Mouse (Mus musculus) cerebral cortex, adult 2 months (tissue): Measurements from ENCODE around the gene Tmem132e.

Source experiments
- WGBS: fragments of 180-500 bp; shearing (Covaris S2); methylation state at CpG from one replicate; pipeline ENCODE4 v1.1.7; 2018; 5-methylcytosine and 5-hydroxymethylcytosine counted together

Gene Tmem132e

DNA sequence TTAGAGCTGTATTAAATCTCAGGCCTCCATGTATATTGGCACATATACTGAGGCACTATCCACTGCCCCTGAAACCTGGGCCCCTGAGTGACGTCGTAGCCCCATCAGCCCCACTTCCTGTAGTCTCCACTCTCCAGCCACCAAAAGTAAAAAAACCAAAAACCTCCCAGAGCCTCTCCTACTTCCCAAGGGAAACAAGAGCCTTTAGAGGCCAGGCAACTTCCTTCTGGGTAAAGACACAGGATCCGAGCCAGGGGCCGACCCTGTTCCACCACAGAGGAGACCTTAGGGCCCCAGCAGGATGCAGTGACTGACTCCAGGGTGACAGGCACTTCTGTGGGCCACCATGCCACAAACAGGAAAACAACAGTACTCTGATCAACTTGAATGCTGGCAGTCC lies 40.1 kb downstream of the Tmem132e start:
- WGBS, result 74% methylated on average over 4 of the region's 4 CpGs

DNA sequence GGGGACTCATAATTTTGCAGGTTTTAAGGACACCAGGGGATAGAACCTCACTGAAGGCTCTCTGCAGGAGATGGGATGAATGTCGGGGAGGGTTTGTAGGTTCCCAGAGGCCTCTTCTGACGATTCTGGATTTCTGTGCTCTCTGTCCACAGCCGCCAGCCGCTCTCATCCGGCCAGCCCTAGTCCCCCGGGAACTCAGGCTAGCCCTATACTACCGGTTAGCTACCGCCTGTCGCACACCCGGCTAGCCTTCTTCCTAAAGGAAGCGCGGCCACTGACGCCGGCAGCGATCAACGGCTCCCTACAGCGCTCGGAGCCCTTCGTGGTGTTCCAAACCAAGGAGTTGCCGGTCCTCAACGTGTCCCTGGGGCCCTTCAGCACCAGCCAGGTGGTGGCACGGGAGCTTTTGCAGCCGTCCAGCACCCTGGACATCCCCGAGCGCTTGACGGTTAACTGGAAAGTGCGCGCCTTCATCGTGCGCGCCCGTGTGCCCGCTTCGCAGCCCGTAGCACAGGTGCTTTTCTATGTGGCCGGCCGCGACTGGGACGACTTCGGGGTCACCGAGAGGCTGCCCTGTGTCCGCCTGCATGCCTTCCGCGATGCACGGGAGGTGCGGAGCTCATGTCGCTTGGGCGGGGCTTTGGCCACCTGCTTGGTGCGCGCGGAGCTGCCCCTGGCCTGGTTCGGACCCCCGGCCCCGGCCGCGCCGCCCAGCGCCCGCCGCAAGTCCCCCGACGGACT lies 45.6 kb downstream of the Tmem132e start:
- WGBS, result 4% methylated on average over 62 of the region's 62 CpGs

DNA sequence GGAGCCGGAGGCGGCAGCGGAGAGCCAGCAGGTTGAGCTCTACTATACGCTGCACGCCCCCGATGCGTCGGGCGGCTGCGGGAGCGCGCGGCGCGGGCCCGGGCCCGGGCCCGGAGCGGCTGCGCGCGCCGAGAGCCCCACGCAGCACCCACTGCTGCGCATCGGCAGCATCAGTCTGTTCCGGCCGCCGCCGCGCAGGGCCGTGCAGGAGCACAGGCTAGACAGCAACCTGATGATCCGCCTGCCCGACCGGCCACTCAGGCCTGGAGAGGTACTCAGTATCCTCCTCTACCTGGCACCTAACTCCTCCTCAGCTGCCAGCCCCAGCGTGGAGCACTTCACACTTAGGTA lies 46.1 kb downstream of the Tmem132e start:
- 3% methylated on average over 36 of the region's 36 CpGs for WGBS

DNA sequence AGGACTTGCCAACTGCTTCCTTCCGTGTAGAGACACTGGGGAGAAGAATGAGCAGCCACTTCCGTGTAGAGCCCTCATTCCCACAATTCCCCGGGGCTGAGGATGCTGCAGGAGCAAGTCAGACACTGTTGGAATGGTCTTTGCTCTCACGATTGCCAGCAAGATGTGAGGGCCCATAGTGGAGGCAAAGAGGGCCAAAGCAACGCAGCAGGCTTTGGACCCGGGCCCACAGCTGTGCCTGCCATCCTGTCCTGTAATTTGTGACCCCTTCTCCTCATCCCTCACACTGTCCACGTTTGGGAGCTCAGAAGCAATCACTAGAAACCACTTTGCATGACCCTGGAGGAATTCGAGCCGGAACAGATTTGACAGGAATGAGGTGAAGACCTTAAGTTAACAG lies 59.8 kb downstream of the Tmem132e start:
- WGBS, result 75% methylated on average over 9 of the region's 9 CpGs

DNA sequence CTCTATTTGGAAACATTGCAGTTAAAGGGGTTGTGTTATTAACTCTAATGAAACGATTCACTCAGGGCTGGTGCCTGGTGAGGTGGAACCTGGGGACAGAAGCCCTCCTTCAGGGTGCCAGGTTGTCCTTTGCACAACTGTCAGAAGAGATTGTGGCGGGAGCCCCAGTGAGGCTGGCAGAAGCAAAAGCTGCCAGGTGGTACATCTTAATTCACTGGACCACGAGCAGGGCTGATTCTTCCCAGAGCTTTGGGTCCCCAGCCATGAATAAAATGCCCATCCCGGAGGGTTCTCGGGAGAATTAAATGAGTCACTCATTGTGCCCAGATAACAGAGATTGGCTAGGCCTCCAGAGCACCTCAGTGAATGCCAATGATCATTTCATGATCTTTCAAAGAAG lies 63.8 kb downstream of the Tmem132e start:
- WGBS, result 71% methylated on average over 5 of the region's 5 CpGs

DNA sequence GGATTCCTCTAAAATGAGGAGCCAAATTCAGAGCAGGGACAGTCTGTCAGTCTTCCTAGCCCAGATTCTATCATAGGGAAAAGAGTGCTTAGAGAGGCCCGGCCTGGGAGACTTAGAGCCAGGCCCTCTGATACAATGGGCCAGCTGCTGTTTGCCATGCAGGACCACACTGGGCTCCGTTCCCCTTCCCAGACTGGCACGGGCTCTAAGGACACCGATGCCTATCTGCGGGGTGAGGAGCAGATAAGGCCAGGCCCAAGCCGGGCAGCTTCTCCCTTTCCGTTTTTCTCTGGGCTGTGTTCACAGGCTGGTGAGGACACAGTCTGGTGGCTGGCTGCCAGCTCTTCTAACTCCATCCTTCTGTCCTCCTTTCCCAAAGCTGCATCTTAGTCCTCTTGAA lies 64.5 kb downstream of the Tmem132e start:
- WGBS, result 56% methylated on average over 7 of the region's 7 CpGs

DNA sequence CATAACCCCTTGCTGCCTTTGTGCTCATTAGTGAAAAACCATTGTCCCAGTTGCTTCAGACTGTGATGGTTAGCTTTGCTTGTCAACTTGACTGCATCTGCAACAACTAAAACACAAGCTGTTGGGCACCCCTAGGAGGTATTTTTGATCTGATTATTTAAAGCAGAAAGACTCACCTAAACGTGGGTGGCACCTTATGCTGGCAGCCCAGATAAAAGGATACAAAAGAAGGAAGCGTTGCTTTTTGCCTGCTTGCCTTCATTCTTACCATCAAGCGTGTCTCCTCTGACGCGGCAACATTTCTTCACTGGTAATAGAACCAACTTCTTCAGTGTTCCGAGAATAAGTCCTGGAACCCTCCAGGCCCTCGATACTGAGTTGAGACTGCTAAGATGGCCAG lies 72.6 kb downstream of the Tmem132e start:
- 49% methylated on average over 7 of the region's 7 CpGs for WGBS

DNA sequence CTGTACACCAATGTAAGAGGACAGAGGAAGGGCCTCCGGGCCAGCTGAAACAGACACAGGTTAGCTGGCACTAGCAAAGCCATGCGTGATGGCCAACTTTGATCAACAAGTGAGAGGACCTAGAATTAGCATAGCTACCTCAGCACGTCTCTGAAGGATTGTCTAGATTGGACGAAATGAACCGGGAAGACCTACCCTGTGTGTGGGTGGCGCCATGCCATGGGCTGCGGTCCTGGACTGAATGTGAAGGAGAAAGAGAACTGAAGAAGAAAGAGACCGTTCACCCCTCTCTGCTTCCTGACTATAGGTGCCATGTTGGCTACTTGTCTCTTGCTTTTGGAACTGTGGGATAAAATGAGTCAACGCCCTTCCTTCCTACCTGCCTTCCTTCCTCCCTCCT lies 76.8 kb downstream of the Tmem132e start:
- 91% methylated on average over 9 of the region's 9 CpGs for WGBS

DNA sequence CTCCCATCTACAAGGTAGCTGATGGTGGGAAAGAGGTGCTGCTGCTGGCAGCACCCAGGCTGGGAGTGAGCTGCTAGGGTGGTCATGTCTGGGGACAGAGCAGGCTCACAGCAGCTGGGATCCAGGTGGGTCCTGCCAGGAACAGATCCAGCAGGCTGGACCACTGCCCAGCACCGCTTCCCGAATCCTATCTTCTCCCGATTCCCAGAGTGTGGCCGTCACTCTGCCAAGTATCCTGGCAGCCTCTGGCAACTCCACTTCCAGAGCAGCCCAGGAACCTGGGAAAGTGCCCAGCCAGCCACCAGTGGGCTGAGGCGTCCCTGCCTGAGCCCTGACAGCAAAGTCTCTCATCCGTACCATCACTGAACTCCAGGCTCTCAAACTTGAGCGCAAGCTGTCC lies 78.5 kb downstream of the Tmem132e start:
- 35% methylated on average over 7 of the region's 7 CpGs for WGBS

DNA sequence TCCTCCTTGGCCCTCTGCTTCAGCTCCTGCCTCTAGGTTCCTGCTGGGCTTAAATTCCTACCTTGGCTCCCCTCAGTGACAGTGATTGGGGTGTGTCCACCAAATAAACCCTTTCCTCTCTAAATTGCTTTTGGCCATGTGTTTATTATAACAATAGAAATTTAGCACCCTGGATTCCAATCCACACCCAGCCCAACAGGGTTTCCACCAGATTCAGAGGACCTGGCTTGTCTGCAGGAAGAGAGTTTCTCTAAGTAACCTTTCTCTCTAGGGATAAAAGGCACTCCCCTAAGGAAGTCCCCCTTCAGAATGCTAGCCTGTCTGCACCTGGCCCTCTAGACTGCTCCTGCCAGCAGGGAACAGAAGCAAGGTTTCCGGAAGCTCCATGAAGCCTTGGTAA lies 82.4 kb downstream of the Tmem132e start:
- WGBS, result 89% methylated on average over 1 of the region's 1 CpGs

DNA sequence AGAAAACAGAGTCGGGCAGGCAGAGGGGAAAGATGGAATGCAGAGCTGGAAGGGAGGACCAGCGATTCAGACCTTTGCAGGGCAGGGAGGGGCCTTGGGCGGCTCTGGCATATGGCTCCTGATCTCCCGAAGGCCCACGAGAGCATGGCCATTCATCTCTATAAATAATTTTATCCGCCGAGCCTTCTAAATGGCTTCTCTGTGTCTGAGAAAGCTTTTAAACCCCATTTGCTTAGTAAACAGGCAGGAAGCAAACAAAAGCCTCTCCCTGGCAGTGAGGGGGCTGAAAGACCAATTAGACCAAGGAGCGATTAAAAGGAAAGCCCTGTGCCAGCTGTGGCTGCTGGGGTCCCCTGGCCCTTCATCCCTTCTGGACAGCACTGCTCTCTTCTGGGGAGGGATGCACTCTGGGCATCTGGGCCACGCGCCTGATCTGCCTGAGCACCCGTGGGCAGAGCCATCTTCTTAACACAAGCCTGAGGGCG lies 84.5 kb downstream of the Tmem132e start:
- WGBS, result 45% methylated on average over 12 of the region's 12 CpGs

DNA sequence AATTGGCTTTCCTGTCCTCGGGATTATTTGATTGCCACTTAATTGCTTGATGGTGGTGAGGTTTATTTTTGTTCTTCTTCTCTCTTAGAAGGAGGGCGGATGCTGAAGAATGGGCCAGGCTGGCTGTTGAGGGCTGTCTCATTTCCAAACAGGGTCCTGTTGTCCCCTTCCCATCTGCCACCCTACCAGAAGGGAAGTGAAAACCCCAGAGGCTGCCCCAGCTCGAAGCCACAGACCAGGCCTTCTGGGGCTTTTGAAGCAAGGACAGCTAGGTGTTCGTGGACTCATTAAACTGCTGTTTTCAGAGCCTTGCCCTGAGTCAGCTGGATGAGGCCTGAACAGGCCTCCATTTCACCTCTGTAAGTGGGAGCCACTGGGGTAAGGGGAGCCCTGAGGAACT lies 87.4 kb downstream of the Tmem132e start:
- 69% methylated on average over 4 of the region's 4 CpGs for WGBS

DNA sequence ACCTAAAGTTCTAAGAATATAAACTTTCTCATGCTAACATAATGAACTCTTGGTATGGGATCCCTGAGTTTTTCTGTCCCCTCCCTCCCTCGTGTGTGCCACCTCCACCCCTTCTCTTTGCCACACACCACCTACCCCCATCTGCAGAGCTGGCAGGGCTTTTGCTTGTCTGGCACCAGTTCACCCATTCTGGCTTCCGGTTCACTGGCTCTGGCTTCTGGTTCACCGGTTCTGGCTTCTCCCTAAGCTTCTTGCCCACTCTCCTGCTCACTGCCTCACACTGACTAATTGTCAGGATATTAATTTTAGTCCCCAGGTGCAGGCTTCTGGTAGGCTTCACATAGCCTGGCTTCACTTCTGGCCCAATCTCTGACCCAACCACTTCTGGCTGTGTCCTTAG lies 88.7 kb downstream of the Tmem132e start:
- 40% methylated on average over 3 of the region's 3 CpGs for WGBS

DNA sequence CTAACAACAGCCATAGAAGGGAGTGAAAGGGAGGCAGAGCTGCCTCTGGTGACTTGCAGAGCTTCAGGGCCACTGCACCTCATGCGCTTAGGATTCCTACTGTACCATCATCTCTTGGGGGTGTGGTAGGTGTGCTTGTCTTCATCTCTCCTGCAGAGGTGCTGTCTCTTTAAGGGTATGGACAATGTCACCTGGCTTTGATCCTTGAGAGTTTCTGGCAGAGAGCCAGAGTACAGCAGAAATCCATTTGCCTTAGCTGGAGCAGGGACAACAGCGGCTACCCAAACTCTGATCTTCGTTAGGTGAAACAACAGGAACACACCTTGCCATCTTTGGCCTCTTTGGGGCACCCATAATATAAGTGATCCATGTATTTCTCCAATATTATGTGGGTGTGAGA lies 92.2 kb downstream of the Tmem132e start:
- 84% methylated on average over 3 of the region's 3 CpGs for WGBS

DNA sequence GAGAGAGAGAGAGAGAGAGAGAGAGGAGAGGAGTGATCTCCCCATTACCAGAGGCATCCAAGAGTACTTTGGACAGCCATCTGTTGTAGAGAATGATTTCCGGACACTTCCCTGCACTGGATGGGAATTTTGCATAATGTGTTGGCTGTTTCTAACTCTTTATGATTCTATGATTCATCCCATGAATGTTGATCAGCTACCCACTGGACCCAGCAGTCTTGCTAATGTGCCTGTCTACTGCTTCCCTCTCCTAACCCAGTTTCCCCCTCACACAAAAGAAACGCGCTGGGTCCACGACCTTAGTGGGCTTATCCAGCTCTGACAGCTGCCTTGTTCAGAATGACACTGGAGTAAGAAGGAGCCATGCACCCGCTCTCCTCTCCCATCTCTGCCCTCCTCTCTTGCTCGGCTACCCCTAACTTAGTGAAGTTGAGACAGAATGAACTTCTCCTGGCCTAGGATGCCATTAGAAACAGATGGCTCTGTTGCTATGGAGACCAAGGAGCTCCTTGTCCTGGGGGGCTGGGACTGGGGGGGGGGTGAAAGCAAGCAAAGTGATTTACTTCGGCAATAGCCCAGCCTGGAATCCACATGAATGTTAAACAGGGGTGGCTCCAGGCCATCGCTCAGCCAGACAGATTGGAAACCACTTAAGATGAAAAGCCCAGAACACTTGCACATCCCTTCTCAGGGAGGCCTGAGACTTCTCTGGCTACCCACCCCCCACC lies 98.8 kb downstream of the Tmem132e start:
- 39% methylated on average over 8 of the region's 8 CpGs for WGBS

DNA sequence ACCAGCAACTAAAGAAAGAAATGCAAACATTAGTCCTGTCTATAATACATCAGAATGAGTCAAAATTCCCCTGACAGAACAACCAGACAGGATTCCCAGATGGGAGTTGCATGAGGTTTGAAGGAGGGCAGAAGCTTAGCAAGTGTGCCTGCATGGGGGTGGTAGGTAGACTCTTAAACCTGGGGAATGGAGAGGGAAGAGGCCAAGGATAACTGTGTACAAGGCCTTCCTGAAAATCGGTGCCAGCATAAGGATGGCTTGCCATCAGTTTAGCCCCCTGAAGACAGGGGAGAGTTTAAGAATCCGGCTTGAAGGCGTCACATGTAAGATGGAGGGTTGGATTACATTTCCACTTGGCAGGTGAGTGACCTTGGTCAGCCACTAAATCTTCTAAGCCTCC lies 102.2 kb downstream of the Tmem132e start:
- 96% methylated on average over 3 of the region's 3 CpGs for WGBS
